Mouse (Mus musculus) adrenal gland, adult 18-20 months (tissue): ENCODE measurements around the gene Snai3. TPM values are rescaled to one million over a fixed set of nuclear protein-coding genes. Genes with fewer than 3 reads are reported as not detected.

Experiments
- DNase-seq, 2 experiments: peaks; one replicate each; pipeline ENCODE4 v3.0.0; 2021 to 2022; ENCODE audit warnings: low spot score in 2 of 2
- long read RNA-seq, 2 experiments: library from polyadenylated mRNA; stranded (forward); transcript quantifications; one replicate each; pipeline ENCODE4 v2.0.0; 2021
- total RNA-seq, 2 experiments: library from RNA; stranded (reverse); gene quantifications; 1 replicate in 1 of 2; 2 replicates in 1 of 2; pipeline ENCODE4 v1.2.3; 2021

Snai3 gene
- not detected for total RNA-seq
- long read RNA-seq, experiment 1 = 0 reads
- long read RNA-seq, experiment 2 = 0 reads

- DNase-seq = peak in 1 of 2 experiments; percentile 28
Observed at GRCm38 (mm10) chr8:122460524-122461472, at the start of gene Snai3. Gene Snai3 (minus strand): TSS chr8:122460733.

GRCm38 (mm10) chr8:122500856-122501255 lies 40.3 kb upstream of the Snai3 start:
- peak; percentile 75 to 76 for DNase-seq

DNA sequence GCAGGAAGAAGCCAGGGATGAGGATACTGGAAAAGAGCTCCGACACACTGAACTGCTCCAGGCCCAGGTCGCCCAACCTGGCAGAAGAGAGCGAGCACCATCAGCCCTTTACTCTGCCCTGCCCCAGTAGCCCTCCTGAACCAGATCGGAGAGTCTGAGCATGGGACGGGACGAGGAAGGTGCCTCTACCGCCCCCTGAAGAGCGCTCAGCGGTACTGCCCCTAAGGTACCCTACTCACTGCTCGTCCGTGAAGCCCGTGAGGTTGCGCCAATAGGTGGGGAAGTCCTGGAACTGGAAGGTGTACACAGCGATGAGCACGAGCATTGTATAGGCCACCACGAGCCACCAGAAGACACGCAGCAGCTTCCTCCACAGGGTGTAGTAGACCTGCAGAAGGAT lies 37.4 kb upstream of the Snai3 start:
- DNase-seq = no peak

- DNase-seq = no peak
Observed at GRCm38 (mm10) chr8:122497016-122497734, 36.6 kb upstream of the Snai3 start.

DNA sequence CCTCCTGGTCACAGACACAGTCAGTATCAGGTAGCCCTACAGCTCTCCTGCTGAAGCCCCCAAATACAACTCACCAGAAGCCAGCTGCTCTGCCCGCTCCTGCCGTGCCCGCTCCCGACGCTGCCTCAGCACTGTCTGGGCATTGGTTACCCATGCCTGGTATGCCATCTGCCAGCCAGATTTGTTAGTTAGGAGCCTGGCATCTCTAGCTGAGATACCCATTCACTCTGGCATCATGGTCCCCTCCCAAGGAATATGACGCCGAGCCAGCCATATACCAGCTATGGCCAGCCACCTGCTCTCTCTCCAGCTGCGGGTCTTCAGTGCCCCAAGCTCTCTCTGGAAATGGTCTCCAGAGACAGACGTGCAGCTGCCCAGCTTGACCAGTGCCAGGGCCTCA lies 27.9 kb upstream of the Snai3 start:
- DNase-seq = no peak

GRCm38 (mm10) chr8:122484831-122485230 lies 24.3 kb upstream of the Snai3 start:
- DNase-seq = no peak

- no peak for DNase-seq
Observed at GRCm38 (mm10) chr8:122483877-122484276, 23.3 kb upstream of the Snai3 start.

GRCm38 (mm10) chr8:122482448-122482847 lies 21.9 kb upstream of the Snai3 start:
- DNase-seq = no peak

- peak; percentile 98 for DNase-seq
Observed at GRCm38 (mm10) chr8:122475580-122476320, 15.2 kb upstream of the Snai3 start, which contains the start of the genes Rnf166 and Ctu2. Gene Rnf166 (minus strand): TSS chr8:122476064. Gene Ctu2 (plus strand): TSS chr8:122476143.

DNA sequence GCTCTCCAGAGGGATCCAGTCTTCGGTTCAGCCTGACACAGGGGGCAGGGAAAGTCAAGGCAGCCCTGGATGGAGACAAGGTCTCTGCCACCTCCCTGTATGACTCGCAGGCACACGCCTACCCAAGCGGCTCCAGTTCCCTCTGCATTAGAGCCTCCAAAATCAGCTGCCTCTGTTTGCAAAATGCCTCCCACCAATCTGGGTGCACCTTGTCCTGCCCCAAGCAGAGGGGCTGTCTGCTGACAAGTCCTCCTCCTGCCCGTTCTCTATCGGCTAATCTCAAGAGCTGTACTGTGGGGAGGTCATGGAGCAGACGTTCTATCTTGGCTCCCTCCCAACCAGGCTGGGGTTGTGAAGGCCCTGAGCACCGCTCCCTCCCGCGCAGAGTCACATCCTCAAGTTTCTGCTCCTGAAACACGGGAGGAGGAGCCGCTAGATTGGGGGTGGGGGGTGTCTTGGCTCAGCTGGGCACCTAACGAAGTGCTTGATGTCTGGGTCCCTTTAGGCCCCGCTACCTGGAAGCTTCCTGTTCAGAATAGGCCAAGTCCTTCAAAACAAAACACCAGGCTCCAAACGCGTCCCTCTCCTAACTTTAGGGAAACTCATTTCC lies 14.5 kb upstream of the Snai3 start:
- DNase-seq = peak in 1 of 2 experiments; percentile 51

GRCm38 (mm10) chr8:122473911-122474421 lies 13.4 kb upstream of the Snai3 start:
- DNase-seq = no peak

- no peak for DNase-seq
Observed at GRCm38 (mm10) chr8:122470691-122471090, 10.2 kb upstream of the Snai3 start.

- no peak for DNase-seq
Observed at GRCm38 (mm10) chr8:122469965-122470364, 9.4 kb upstream of the Snai3 start.

GRCm38 (mm10) chr8:122469407-122469806 lies 8.9 kb upstream of the Snai3 start:
- no peak for DNase-seq

DNA sequence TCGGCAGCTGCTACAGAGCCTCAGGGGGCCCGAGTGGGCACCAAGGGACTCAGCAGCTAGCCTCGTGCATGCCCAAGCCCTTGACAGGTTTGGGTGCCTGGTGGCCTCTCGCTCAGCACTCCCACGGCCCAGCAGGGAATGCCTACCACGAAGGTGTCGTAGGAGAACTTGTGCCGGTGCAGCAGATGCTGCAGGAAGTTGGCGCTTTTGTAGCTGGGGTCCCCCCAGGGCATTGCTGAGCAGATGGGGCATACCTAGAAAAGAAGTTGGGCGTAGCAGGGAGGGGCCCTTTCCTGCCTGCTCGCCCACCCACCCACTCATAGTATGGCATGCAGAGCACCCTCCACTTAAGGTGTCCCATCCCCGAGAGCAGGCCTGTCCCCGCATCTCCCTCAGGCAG lies 7.3 kb upstream of the Snai3 start:
- DNase-seq = no peak

- DNase-seq = no peak
Observed at GRCm38 (mm10) chr8:122464985-122465384, 4.5 kb upstream of the Snai3 start.

DNA sequence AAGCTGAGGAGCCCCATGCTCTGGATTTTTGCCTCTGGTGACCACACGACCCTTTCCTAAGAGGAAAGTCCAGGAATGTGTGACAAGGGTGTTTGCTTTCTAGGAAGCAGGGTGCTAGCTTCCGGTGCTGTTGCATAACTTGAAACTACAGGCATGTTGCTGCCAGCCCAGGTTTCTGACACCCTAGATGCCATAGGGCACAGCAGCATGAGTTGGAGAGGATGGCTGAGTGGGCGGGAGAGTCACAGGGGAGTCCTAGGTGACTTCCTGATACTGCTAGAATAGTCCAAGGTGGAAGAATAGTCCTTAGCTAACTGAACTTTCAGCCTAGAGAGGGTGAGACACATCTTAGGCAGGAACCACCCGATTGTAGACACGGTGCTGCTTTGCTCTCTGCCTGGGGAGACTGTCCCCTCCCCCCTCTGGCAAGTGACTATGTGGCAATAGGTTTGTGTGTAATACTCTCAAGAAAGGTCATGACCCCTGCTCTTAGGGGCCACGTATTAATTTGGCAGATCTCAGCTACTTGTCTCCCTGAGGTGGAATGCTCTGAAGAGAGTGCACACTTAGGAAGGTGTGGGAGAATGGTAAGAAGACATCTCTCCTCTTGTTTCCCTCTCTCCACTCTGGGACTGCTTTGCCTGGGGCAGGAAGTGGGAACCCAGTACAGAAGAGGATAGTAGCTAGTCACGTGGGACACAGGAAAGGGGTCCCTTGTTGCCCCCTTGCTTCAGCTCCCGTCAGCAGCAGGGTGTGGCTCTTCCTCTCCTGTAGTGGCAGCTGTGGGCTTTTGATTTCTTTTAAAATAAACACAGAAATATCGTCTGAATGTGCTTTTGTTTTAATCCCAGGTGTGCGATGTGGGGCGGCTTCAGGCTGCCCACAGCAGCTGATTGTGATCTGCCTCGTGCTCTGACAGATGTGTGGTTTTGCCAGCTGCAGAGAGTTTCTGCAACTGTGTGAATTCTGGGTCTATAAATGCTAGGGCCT lies 3.4 kb upstream of the Snai3 start:
- DNase-seq = no peak

DNA sequence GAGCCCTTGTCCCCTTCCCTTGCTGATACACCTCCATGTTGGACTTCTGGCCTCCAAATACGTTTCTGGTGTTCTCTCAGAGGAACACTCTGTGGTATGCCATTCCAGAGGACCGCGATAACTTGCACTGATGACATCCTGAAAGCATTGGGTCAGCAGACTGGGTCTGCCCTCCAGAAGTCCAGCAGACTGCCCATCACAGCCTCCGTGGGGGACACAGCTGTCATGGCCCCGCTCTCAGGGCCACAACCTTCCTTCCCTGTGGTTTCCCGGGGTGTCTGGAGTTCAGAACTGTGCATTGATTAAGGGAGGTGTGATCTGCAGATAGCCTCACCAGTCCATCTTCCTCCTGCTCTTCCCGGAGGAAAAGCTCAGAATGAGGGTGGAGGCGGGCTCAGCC lies 2.0 kb upstream of the Snai3 start:
- DNase-seq = no peak

- no peak for DNase-seq
Observed at GRCm38 (mm10) chr8:122461473-122462148, 1.1 kb upstream of the Snai3 start.
